Mouse (Mus musculus) liver, postnatal 0 days (tissue): ENCODE data around the gene Cyp46a1.

Source experiments
- CTCF ChIP-seq: sonication (generic); IDR thresholded peaks from 2 replicates; pipeline ENCODE4 v1.5.1; 2016; ENCODE audit warnings: antibody characterized with exemption, low read depth
- EP300 ChIP-seq: IDR thresholded peaks from 2 replicates; pipeline ENCODE4 v1.6.1; 2016; ENCODE audit warnings: antibody characterized with exemption, low read depth, mild to moderate bottlenecking

DNA sequence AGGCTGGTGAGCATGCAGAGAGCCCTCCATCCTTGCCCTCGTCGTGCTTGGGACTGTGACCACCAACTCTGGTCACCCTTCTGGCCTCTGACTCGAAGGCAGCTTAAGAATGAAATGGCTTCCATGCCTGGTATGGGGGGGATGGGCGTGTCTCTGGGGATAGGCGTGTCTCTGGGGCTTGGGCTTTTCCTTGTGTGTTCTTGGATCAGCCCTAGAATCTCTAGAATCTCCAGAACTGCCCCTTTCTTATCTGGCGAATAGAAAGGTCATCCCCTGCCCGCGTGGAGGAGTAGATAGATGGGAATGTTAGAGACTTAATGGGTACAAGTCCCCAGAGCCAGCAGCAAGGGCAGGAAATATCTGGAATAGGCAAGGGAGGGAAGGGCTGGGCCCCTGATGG is 14.1 kb upstream of the Cyp46a1 start:
- no peak for TF ChIP-seq EP300
- TF ChIP-seq CTCF, result no peak
